Mouse (Mus musculus) kidney, adult 2 months (tissue): Measurements from ENCODE around the gene Cyp26b1. TPM values are rescaled to one million over a fixed set of nuclear protein-coding genes. Genes with fewer than 3 reads are reported as not detected.
A peak's percentile ranks its signal among the peaks of the same experiment; 100 is the strongest.

Experiments
- DNase-seq: peaks from one replicate; pipeline ENCODE4 v3.0.0; 2021
- H3K27ac ChIP-seq: fragments of 200-500 bp; 2 replicates; pipeline ENCODE4 v1.5.1; 2012; ENCODE audit warnings: low read depth, low read length, control low read depth, inconsistent platforms; ENCODE audit not compliant: insufficient read depth
- H3K27me3 ChIP-seq: fragments of 200-500 bp; replicated peaks from 2 replicates; pipeline ENCODE4 v1.6.1; 2012; ENCODE audit warnings: mild to moderate bottlenecking, moderate library complexity, low read length, inconsistent platforms; ENCODE audit not compliant: control insufficient read depth, insufficient read depth
- H3K36me3 ChIP-seq: fragments of 200-500 bp; 2 replicates; pipeline ENCODE4 v1.6.1; 2012; ENCODE audit warnings: mild to moderate bottlenecking, moderate library complexity, low read length, inconsistent platforms; ENCODE audit not compliant: control insufficient read depth, insufficient read depth
- H3K4me1 ChIP-seq: fragments of 200-500 bp; 2 replicates; pipeline ENCODE4 v1.6.1; 2011; ENCODE audit warnings: low read length; ENCODE audit not compliant: control insufficient read depth, insufficient read depth
- H3K4me3 ChIP-seq: fragments of 200-500 bp; 2 replicates; pipeline ENCODE4 v1.5.1; 2011; ENCODE audit warnings: mild to moderate bottlenecking, low read depth, low read length, control low read depth; ENCODE audit not compliant: insufficient read depth
- CTCF ChIP-seq: fragments of 200-500 bp; conservative IDR thresholded peaks from 2 replicates; pipeline ENCODE4 v1.5.1; 2011; ENCODE audit warnings: low read depth, mild to moderate bottlenecking, control low read depth, low read length, moderate library complexity, mixed read lengths; ENCODE audit not compliant: insufficient read depth, insufficient read length
- POLR2A ChIP-seq: fragments of 200-500 bp; IDR thresholded peaks from one replicate; pipeline ENCODE4 v1.6.1; 2011; ENCODE audit warnings: low read depth, low read length, control low read depth
- WGBS: fragments of 180-500 bp; shearing (Covaris S2); methylation state at CpG from one replicate; pipeline ENCODE4 v1.1.7; 2018; 5-methylcytosine and 5-hydroxymethylcytosine counted together
- polyA plus RNA-seq: library from polyadenylated mRNA; depleted of rRNA; stranded (reverse); fragments of >200 nt; gene quantifications from 2 replicates; pipeline ENCODE4 v1.2.3, GENCODE M21; 2012

Cyp26b1 gene
- polyA plus RNA-seq, 1 experiment, result 2.0 TPM

DNA sequence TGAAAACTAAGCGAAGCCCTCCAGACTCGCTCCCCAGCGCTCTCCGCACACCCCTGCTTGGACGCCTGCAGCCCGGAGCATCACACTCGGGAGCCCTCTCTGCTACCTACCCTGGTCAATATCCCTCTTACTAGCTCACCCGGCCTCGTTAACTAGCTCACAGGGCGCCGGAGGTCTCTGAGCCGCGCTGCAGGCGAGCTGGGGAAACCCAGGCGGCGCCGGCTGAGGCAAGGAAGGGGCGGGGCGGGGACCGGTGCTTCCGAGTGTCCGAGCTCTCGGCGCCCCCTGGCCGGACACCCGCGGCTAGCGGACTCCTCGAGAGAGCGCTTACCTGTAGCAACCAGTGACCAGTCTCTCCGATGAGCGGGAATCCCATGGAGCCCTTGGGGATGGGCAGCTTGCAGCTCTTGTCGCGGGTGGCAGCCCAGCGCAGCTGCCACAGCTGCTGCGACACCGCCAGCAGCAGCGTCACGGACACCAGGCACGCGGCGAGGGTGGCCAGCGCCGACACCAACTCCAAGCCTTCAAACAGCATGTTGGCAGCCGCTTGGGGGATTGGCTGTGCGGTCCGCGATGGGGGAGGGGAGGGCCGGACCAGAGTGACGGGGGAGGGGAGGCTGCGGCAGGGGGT, 6.1 kb downstream of the Cyp26b1 start:
- peak; percentile 67 for DNase-seq
- Histone ChIP-seq H3K4me3 (peak overlapping the region; percentile 57), H3K27me3 (peaks cover 9% of the 10 kb centered on the region), H3K27ac (no peak overlapping the region), H3K36me3 (no peaks in the 10 kb centered on the region), H3K4me1 (peaks cover 8% of the 10 kb centered on the region)
- under 1% methylated on average over 51 of the region's 51 CpGs for WGBS
- TF ChIP-seq POLR2A (no peak), CTCF (no peak)

GRCm38 (mm10) chr6:84586551-84587200, 7.0 kb downstream of the Cyp26b1 start:
- no peak for DNase-seq
- Histone ChIP-seq H3K27me3 (peaks cover 9% of the 10 kb centered on the region), H3K27ac (no peak overlapping the region), H3K36me3 (no peaks in the 10 kb centered on the region), H3K4me1 (peaks cover 8% of the 10 kb centered on the region), H3K4me3 (peak overlapping the region; percentile 57)
- WGBS, result 3% methylated on average over 28 of the region's 28 CpGs
- TF ChIP-seq CTCF, result no peak
- no peak for TF ChIP-seq POLR2A

DNA sequence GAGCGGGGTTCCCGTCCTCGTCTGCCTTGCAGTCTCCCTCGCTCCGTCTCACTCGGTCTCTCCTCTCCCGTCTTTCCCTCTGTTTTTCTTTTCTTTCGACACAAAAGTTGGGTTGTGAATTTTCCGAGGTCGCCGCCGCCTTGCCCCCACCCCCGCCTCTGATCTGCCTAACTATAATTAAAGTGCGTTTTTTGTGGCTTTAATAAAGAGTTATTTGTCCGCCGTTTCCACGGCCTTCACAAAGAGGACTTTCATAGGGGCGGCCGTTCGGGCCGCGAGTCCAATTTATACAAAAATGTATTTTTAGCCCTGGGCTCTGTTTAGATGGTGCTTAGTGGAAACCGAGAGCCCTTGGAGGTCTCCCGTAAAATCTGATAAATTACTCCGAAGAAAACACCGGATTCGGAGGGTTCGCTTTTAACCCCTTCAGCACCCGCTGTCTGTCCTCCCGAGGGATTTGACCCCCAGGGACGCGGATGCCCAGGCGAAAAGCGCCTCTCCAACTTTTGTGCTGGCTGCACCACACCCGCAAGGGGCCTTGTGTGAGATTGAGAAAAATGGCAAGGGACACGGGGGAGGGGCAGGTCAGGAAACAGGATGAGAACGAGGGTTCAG, 7.9 kb downstream of the Cyp26b1 start:
- H3K36me3 ChIP-seq, result no peaks in the 10 kb centered on the region
- 0 out of 2 replicates have a peak, but pooled peaks cover 4% of the 10 kb centered on the region for H3K4me1 ChIP-seq
- 1% methylated on average over 37 of the region's 37 CpGs for WGBS
- peaks cover 9% of the 10 kb centered on the region for H3K27me3 ChIP-seq
- peak overlapping the region; percentile 31 for H3K4me3 ChIP-seq
- TF ChIP-seq POLR2A, result no peak
- no peak for TF ChIP-seq CTCF
- no peak for DNase-seq
- no peak overlapping the region for H3K27ac ChIP-seq

GRCm38 (mm10) chr6:84584783-84585685, 8.7 kb downstream of the Cyp26b1 start:
- Histone ChIP-seq H3K4me1 (no peaks in the 10 kb centered on the region), H3K36me3 (no peaks in the 10 kb centered on the region), H3K27me3 (peaks cover 9% of the 10 kb centered on the region), H3K27ac (no peak overlapping the region), H3K4me3 (peak overlapping the region; percentile 31)
- TF ChIP-seq CTCF, result no peak
- no peak for TF ChIP-seq POLR2A
- 2% methylated on average over 66 of the region's 66 CpGs for WGBS
- DNase-seq, result peak; percentile 40

DNA sequence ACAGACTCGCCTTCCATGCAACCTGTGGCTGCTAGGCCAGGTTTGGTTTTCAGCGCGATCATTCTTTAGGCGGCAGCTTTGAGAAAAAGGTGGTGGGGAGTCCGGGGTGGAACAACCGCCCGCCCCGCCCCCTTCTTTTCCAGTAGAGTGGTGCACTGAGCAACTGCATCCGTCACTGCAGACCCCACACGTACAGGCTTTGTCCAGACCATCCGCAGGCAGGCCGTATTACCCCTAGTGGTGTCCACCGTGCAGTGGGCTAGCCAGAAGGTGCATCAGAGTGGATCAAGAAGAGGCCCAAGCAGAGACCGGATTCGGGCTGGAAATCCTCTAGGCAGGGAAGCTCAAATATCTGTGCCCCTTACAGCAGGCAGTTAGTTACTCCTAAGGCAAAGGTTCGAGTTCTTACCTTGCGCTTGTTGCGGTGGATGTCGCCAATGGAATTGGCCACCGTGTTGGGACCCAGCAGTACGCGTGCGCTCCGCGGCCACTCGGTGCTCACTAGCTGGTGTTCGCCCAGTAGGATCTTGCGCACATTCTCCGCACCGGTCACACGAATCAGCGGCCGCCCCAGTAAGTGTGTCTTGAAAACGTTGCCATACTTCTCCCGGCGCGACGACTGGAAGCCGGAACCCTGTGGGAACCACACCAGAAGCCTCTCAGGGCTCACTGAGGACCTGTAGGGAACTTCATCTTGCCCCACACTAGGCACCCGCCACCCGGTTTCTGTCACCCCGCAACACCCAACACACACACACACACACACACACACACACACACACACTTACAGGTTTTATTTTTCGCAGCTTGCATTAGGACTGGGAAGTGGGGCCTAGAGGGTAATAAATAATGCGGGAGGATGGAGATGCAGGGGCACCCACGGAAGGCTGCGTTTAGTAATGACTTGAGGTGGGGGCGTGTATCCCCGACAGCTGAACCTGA, 9.6 kb downstream of the Cyp26b1 start:
- Histone ChIP-seq H3K36me3 (no peaks in the 10 kb centered on the region), H3K27me3 (peaks cover 9% of the 10 kb centered on the region), H3K4me3 (peak overlapping the region; percentile 31), H3K27ac (no peak overlapping the region), H3K4me1 (no peaks in the 10 kb centered on the region)
- no peak for TF ChIP-seq CTCF
- no peak for TF ChIP-seq POLR2A
- DNase-seq, result no peak
- 7% methylated on average over 48 of the region's 48 CpGs for WGBS

DNA sequence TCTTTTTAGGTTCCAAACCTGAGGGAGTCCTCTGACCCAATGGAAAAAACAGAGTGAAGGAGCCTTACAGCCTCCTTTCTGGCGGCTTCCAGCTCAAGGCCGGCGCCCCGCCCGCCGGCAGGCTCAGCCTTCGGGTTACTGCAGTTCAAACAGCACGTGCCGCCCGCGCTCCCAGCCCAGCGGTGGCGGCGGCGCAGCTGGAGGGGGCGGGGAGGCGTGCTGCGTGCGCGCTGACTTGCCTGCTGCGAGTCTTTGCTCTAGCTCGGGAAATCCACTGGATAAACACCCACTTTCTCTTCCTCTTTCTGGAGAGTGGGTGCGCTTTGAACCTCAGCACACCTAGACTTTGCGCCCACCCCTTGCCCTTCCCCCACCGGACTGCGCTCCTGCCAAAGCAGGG, 10.3 kb downstream of the Cyp26b1 start:
- Histone ChIP-seq H3K4me3 (peak overlapping the region; percentile 7; the same call in 1 of the 2 replicates), H3K27ac (no peak overlapping the region), H3K36me3 (no peaks in the 10 kb centered on the region), H3K27me3 (peaks cover 8% of the 10 kb centered on the region), H3K4me1 (no peaks in the 10 kb centered on the region)
- TF ChIP-seq CTCF (no peak), POLR2A (no peak)
- 10% methylated on average over 26 of the region's 26 CpGs for WGBS
- peak; percentile 84 for DNase-seq
